Mouse (Mus musculus) v-Abl transformed pro-B cells (cell line): ENCODE data around the gene Nynrin.

Experiments used
- in situ Hi-C, 2 experiments: fragments of 400-800 bp; cut with MboI; formaldehyde crosslinking; loops; one replicate each; pipeline ENCODE4 v1.15.1; 2025; ENCODE audit not compliant: unreplicated experiment in 2 of 2

The Nynrin gene

GRCm38 (mm10) chr14:55853621-55854285 is at the start of gene Nynrin:
Gene Nynrin (plus strand): TSS chr14:55854010.
- in situ Hi-C loops: loop anchor here in 1 of 2 experiments (25.0 kb wide), 1 partner anchor 459 kb away; no protein-coding TSS in a partner anchor

DNA sequence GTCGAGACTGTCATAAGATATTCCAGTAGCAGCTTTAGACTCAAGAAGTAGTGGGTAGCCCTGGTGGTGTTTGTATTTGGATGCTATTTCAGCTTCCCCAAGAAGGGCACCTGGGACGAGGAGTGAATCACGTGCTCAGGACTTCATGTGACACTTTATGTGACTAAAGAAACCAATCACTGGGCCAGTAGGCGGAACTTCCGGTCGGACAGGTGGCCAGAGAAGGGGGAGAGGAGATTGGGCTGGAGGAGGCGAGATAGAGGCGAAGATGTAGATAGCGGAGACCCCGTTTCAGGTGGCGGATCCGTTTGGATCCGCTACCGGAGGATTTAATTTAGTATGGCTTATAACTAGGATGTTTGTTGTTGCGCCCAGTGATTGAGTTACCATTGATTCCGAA is 38.9 kb upstream of the Nynrin start:
- in situ Hi-C loops: no loop called here

DNA sequence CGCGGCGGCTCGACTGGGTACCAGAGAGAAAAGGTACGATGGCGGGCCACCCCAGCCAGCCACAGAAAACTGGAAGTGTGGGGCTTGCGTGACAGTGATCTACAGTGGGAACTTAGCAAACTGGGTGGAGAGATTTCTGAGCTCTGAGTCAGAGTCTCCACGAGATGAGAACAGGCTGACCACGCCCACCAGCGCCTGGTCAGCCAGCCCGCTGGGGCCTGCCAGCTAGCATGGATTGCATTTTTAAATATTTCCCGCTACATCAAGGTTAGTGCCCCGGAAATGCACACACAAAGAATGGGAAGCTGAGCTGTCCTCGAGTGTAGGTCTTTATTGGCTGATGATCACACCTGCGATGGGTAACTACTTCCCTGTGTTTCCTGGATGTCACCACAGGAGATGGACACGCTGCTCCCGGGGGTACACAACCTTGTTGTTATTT is 38.5 kb upstream of the Nynrin start:
- in situ Hi-C loops: no loop called here

DNA sequence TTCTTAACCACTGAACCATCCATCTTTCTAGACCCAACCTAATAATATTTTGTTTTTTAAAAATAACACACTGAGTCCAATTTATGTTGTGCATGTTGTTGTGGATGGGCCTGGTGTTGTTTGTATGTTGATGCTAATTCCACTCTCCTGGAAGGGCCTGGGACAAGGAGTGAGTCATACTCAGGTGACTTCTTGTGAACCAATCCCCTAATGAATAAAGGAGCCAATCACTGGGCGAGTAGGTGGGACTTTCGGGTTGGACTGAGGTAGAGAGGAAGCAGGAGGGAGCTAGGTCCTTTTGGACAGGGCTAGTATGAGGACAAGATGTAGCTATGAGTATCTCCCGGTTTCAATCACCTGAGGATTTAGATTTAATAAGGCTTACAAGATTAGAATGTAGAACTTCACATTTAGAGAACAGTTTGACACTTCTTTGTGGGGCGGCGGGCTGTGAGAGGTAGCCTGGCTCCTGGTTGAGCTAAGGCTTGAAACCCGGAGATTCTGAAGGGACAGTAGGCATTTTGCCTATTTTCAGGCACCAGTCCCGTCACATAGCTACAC is 33.9 kb upstream of the Nynrin start:
- in situ Hi-C loops: no loop called here

- in situ Hi-C loops: no loop called here
Observed at GRCm38 (mm10) chr14:55820576-55820975, 33.2 kb upstream of the Nynrin start.

- in situ Hi-C loops: no loop called here
Observed at GRCm38 (mm10) chr14:55822435-55822990, 31.3 kb upstream of the Nynrin start.

- in situ Hi-C loops: no loop called here
Observed at GRCm38 (mm10) chr14:55822991-55823762, 30.6 kb upstream of the Nynrin start, which contains the start of gene Nfatc4. Gene Nfatc4 (plus strand): TSS chr14:55823144.

GRCm38 (mm10) chr14:55824001-55824480 is 29.8 kb upstream of the Nynrin start:
- in situ Hi-C loops: no loop called here

GRCm38 (mm10) chr14:55824481-55825215 is 29.2 kb upstream of the Nynrin start:
- in situ Hi-C loops: loop anchor here in 1 of 2 experiments (25.0 kb wide), 1 partner anchor 488 kb away; no protein-coding TSS in a partner anchor

DNA sequence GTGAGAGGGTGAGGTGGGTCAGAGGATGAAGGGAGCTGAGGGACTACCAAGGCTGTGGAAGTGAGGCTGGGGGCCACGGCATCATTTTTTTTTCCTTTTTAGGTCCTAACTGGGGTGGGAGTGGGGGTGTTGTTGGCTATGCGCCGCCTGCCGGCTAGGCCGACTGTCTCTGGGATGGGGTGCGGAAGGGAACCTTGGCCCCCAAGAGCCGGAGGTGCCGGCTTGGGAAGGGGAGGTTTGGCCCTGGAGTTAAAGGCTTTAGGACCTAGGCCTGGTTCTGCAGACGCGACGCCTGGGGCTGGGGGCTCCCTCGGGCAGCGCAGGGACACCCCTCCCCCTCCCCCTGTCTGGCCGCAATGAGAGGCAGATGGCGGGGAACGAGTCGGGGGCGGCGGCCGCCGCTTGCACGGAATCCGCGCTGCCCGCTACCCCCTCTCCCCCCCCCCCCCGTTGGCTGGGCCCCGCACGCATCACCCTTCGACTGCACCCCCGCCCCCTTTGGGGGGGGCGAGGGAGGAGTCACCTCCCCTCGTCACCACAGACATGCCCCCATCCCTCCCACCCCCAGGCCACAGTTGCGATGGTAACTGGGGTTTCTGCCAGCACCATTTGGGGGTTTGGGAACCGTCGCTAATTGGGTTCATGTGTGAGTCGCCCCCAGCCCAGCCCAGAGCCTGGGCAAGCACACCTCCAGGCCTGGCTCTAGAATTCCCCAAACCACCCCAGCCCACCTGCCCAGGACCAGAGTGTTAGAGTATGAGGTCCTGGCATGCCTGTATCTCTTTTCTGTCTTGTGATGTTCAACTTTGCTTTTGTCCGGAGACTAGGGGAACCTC is 28.4 kb upstream of the Nynrin start:
- in situ Hi-C loops: loop anchor here in 1 of 2 experiments (25.0 kb wide), 1 partner anchor 487 kb away; no protein-coding TSS in a partner anchor

DNA sequence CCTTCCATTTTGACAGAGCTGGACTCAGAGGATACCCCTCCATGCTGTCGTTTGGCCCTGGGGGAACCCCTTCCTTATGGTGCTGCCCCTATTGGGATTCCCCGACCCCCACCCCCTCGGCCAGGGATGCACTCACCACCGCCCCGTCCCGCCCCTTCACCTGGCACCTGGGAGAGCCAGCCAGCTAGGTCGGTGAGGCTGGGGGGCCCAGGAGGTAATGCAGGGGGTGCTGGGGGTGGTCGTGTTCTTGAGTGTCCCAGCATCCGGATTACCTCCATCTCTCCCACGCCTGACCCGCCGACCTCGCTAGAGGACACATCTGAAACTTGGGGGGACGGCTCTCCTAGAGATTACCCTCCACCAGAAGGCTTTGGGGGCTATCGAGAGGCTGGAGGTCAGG is 27.7 kb upstream of the Nynrin start:
- in situ Hi-C loops: loop anchor here in 1 of 2 experiments (25.0 kb wide), 1 partner anchor 486 kb away; no protein-coding TSS in a partner anchor

DNA sequence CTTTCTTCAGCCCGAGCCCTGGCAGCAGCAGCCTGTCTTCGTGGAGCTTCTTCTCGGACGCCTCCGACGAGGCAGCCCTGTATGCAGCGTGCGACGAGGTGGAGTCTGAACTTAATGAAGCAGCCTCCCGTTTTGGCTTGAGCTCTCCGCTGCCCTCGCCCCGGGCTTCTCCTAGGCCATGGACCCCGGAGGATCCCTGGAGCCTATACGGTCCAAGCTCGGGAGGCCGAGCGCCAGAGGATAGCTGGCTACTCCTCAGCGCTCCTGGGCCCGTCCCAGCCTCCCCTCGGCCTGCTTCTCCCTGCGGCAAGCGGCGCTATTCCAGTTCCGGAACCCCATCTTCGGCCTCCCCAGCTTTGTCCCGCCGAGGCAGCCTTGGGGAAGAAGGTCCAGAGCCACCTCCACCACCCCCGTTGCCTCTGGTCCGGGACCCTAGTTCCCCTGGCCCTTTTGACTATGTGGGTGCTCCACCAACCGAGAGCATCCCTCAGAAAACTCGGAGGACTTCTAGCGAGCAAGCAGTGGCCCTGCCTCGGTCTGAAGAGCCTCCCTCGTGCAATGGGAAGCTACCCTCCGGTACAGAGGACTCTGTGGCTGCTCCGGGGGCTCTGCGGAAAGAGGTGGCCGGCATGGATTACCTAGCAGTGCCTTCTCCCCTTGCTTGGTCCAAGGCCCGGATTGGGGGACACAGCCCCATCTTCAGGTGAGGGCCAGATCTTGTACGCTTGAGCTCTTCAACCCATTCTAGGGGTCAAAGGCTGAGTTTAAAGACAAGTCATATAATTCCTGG is 27.1 kb upstream of the Nynrin start:
- in situ Hi-C loops: loop anchor here in 1 of 2 experiments (25.0 kb wide), 1 partner anchor 486 kb away; no protein-coding TSS in a partner anchor

GRCm38 (mm10) chr14:55828716-55829263 is 25.0 kb upstream of the Nynrin start:
- in situ Hi-C loops: loop anchor here in 1 of 2 experiments (25.0 kb wide), 1 partner anchor 484 kb away; no protein-coding TSS in a partner anchor

DNA sequence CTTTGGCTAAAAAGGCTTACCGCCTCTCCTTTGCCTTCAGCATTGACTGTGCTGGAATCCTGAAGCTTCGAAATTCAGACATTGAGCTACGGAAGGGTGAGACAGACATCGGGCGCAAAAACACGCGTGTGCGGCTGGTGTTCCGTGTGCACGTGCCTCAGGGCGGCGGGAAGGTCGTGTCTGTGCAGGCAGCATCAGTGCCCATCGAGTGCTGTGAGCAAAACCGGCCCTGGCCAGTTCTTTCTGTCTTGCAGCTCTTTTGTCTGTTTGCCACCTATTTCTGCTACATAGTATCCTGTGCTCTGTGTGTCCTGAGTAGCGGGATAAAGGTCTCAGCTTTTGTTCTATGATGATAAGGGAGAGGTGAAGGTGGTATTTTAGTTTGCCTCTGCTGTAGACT is 24.0 kb upstream of the Nynrin start:
- in situ Hi-C loops: loop anchor here in 1 of 2 experiments (25.0 kb wide), 1 partner anchor 482 kb away; no protein-coding TSS in a partner anchor

DNA sequence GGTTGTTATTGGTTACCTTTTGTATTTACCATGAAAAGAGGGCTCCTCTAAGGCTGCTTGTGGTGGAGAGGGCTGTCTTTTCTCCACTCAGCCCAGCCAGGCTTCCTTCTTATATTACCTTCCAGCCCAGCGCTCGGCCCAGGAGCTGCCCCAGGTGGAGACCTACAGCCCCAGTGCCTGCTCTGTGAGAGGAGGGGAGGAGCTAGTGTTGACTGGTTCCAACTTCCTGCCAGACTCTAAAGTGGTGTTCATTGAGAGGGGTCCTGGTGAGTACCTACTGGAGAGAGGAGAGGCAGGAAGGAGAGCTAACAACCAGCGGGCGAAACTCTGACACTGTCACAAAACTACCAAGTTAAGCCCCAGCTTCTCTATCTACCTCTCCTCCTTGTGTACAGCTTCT is 23.5 kb upstream of the Nynrin start:
- in situ Hi-C loops: loop anchor here in 1 of 2 experiments (25.0 kb wide), 1 partner anchor 482 kb away; no protein-coding TSS in a partner anchor

- in situ Hi-C loops: loop anchor here in 1 of 2 experiments (25.0 kb wide), 1 partner anchor 479 kb away; no protein-coding TSS in a partner anchor
Observed at GRCm38 (mm10) chr14:55833126-55833525, 20.7 kb upstream of the Nynrin start.

GRCm38 (mm10) chr14:55834808-55835533 is 18.8 kb upstream of the Nynrin start:
- in situ Hi-C loops: loop anchor here in 1 of 2 experiments (25.0 kb wide), 1 partner anchor 477 kb away; no protein-coding TSS in a partner anchor
